Mouse (Mus musculus): Measurements from ENCODE around the gene Tardbp. TPM values are rescaled to one million over a fixed set of nuclear protein-coding genes. Genes with fewer than 3 reads are reported as not detected.

Gene Tardbp
- polyA plus RNA-seq, 1 experiment, result 797 TPM

GRCm38 (mm10) chr4:148586648-148587047 lies 40.2 kb downstream of the Tardbp start:
- peaks cover 4% of the 10 kb centered on the region; the same call in 1 of the 2 replicates for H3K36me3 ChIP-seq (ENCODE audit: control insufficient read depth, insufficient read depth, low read length, poor library complexity, severe bottlenecking)

DNA sequence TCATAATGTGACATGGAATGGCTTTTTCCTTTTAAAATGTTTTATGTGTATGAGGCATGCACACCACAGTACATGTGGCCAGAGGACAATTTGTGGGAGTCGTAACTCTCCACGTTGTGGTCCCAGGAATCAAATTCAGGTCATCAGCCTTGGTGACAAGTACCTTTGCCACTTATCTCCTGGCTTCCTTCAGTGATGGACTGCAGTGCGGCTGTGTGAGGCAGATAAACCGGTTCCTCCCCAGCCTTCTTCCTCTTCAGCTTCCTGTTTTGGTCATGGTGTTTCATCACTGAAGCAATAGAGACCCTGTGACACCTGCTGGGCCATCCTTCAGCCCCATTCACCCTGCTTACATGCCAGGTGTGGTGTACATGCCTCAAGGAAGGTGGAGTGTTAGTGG lies 43.6 kb downstream of the Tardbp start:
- no peaks in the 10 kb centered on the region for H3K4me1 ChIP-seq (ENCODE audit: control insufficient read depth, insufficient read depth, low read length)
- H3K36me3 ChIP-seq (ENCODE audit: control insufficient read depth, insufficient read depth, low read length, poor library complexity, severe bottlenecking), result peaks cover 12% of the 10 kb centered on the region; the same call in 1 of the 2 replicates
- H3K9ac ChIP-seq (ENCODE audit: low read depth, poor library complexity, severe bottlenecking), result no peak overlapping the region
- no peaks in the 10 kb centered on the region for H3K9me3 ChIP-seq (replicated peaks; ENCODE audit: control insufficient read depth, insufficient read depth, low read length, poor library complexity, severe bottlenecking)
- TF ChIP-seq EP300 (IDR thresholded peaks at IDR 0.05; ENCODE audit: insufficient read depth, low read depth, low read length) (no peak), CTCF (IDR thresholded peaks at IDR 0.05; ENCODE audit: low read depth, low read length) (no peak)
- H3K4me3 ChIP-seq (ENCODE audit: low read depth, low read length), result no peak overlapping the region
- no peak overlapping the region for H3K27ac ChIP-seq (ENCODE audit: insufficient read depth, low read length)
- H3K27me3 ChIP-seq (ENCODE audit: control insufficient read depth, insufficient read depth, low read length, poor library complexity, severe bottlenecking), result no peaks in the 10 kb centered on the region

More at GRCm38 (mm10) chr4:148586648-148587047, 40.2 kb downstream of the Tardbp start:
- Histone ChIP-seq H3K4me1 (ENCODE audit: control insufficient read depth, insufficient read depth, low read length) (no peaks in the 10 kb centered on the region), H3K27ac (ENCODE audit: insufficient read depth, low read length) (no peak overlapping the region), H3K9me3 (replicated peaks; ENCODE audit: control insufficient read depth, insufficient read depth, low read length, poor library complexity, severe bottlenecking) (no peaks in the 10 kb centered on the region), H3K9ac (ENCODE audit: low read depth, poor library complexity, severe bottlenecking) (no peak overlapping the region), H3K4me3 (ENCODE audit: low read depth, low read length) (no peak overlapping the region), H3K27me3 (ENCODE audit: control insufficient read depth, insufficient read depth, low read length, poor library complexity, severe bottlenecking) (no peaks in the 10 kb centered on the region)
- no peak for TF ChIP-seq EP300 (IDR thresholded peaks at IDR 0.05; ENCODE audit: insufficient read depth, low read depth, low read length)
- no peak for TF ChIP-seq POLR2A (IDR thresholded peaks at IDR 0.05; ENCODE audit: insufficient read depth, low read length)
- no peak for TF ChIP-seq CTCF (IDR thresholded peaks at IDR 0.05; ENCODE audit: low read depth, low read length)

DNA sequence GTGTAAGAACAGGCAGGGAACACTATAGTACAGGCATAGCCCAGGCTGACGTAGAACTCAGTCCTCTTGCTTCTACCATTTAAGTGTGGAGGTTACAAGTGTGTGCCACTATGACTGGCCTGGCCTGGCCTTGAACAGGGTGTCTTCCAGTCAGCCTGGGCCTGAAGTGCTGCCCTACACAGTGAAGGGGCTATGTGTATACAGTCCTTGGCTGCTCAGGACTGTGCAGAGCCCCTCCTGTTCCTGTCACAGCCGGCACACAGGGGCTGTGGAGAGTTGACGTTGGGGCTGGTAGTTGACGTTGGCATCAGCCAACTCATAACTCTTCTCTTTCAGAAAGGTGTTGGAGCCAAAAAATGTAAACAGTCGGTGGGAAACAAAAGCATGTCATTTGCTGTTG lies 45.4 kb downstream of the Tardbp start:
- Histone ChIP-seq H3K4me3 (ENCODE audit: low read depth, low read length) (no peak overlapping the region), H3K9me3 (replicated peaks; ENCODE audit: control insufficient read depth, insufficient read depth, low read length, poor library complexity, severe bottlenecking) (no peaks in the 10 kb centered on the region), H3K4me1 (ENCODE audit: control insufficient read depth, insufficient read depth, low read length) (no peaks in the 10 kb centered on the region), H3K9ac (ENCODE audit: low read depth, poor library complexity, severe bottlenecking) (no peak overlapping the region), H3K27me3 (ENCODE audit: control insufficient read depth, insufficient read depth, low read length, poor library complexity, severe bottlenecking) (no peaks in the 10 kb centered on the region), H3K36me3 (ENCODE audit: control insufficient read depth, insufficient read depth, low read length, poor library complexity, severe bottlenecking) (peaks cover 19% of the 10 kb centered on the region), H3K27ac (ENCODE audit: insufficient read depth, low read length) (no peak overlapping the region)
- TF ChIP-seq POLR2A (IDR thresholded peaks at IDR 0.05; ENCODE audit: insufficient read depth, low read length), result no peak
- TF ChIP-seq EP300 (IDR thresholded peaks at IDR 0.05; ENCODE audit: insufficient read depth, low read depth, low read length), result no peak
- TF ChIP-seq CTCF (IDR thresholded peaks at IDR 0.05; ENCODE audit: low read depth, low read length), result no peak

DNA sequence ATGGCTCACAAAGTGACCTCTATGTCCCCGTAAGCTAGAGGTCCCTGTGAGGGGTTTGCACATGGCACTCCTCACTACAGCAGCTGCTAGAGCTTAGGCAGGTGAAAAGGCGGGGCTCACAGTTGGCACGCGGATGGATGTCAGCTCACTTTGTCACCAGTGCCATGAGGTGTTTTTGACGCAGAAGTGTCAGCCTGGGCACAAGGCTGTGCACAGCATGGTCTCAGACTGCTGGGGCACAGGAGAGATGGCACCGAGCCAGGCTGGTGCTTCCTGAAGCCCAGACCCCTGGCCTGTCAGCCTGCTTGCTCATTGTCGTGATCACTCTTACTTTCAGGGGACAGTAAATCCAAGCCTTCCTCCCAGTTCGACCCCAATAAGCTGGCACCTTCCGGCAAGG lies 46.1 kb downstream of the Tardbp start:
- Histone ChIP-seq H3K27me3 (ENCODE audit: control insufficient read depth, insufficient read depth, low read length, poor library complexity, severe bottlenecking) (no peaks in the 10 kb centered on the region), H3K4me1 (ENCODE audit: control insufficient read depth, insufficient read depth, low read length) (no peaks in the 10 kb centered on the region), H3K9ac (ENCODE audit: low read depth, poor library complexity, severe bottlenecking) (no peak overlapping the region), H3K9me3 (replicated peaks; ENCODE audit: control insufficient read depth, insufficient read depth, low read length, poor library complexity, severe bottlenecking) (no peaks in the 10 kb centered on the region), H3K27ac (ENCODE audit: insufficient read depth, low read length) (no peak overlapping the region), H3K36me3 (ENCODE audit: control insufficient read depth, insufficient read depth, low read length, poor library complexity, severe bottlenecking) (peaks cover 24% of the 10 kb centered on the region), H3K4me3 (ENCODE audit: low read depth, low read length) (no peak overlapping the region)
- no peak for TF ChIP-seq CTCF (IDR thresholded peaks at IDR 0.05; ENCODE audit: low read depth, low read length)
- TF ChIP-seq EP300 (IDR thresholded peaks at IDR 0.05; ENCODE audit: insufficient read depth, low read depth, low read length), result no peak
- no peak for TF ChIP-seq POLR2A (IDR thresholded peaks at IDR 0.05; ENCODE audit: insufficient read depth, low read length)

GRCm38 (mm10) chr4:148573222-148573621 lies 53.6 kb downstream of the Tardbp start:
- Histone ChIP-seq H3K27me3 (ENCODE audit: control insufficient read depth, insufficient read depth, low read length, poor library complexity, severe bottlenecking) (no peaks in the 10 kb centered on the region), H3K9me3 (replicated peaks; ENCODE audit: control insufficient read depth, insufficient read depth, low read length, poor library complexity, severe bottlenecking) (no peaks in the 10 kb centered on the region), H3K27ac (ENCODE audit: insufficient read depth, low read length) (no peak overlapping the region), H3K36me3 (ENCODE audit: control insufficient read depth, insufficient read depth, low read length, poor library complexity, severe bottlenecking) (peaks cover 48% of the 10 kb centered on the region), H3K4me3 (ENCODE audit: low read depth, low read length) (no peak overlapping the region), H3K9ac (ENCODE audit: low read depth, poor library complexity, severe bottlenecking) (no peak overlapping the region), H3K4me1 (ENCODE audit: control insufficient read depth, insufficient read depth, low read length) (no peaks in the 10 kb centered on the region)
- TF ChIP-seq CTCF (IDR thresholded peaks at IDR 0.05; ENCODE audit: low read depth, low read length) (no peak), EP300 (IDR thresholded peaks at IDR 0.05; ENCODE audit: insufficient read depth, low read depth, low read length) (no peak), POLR2A (IDR thresholded peaks at IDR 0.05; ENCODE audit: insufficient read depth, low read length) (no peak)

DNA sequence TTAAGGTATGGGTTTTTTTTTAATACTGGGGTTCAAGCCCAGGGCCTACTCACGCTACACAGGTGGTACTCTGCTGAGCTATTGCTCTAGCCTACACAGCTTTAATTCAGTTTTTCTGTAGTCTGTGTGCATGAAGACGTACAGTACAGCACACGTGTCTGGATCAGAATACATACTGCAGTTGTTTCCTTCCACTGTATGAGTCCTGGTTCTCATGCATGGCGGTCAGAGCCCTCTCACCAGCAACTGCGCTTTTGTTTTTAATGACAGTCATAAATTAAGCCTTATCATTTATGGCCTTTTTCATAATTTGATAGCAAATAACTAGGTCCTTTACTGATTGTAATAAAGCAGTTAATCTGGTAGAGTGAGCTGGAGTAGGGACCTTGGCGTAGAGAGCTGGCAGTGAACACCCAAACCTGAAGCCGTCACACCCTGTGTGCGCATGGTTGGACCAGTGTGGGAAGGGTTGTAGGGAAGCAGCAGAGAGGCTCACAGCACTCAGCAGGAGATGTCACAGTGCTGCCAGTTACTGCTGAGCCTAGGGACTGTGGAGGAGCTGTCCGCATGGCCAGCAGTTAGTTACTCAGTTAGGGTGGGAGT lies 56.0 kb downstream of the Tardbp start:
- H3K4me1 ChIP-seq (ENCODE audit: control insufficient read depth, insufficient read depth, low read length), result no peaks in the 10 kb centered on the region
- H3K27ac ChIP-seq (ENCODE audit: insufficient read depth, low read length), result no peak overlapping the region
- no peak for TF ChIP-seq POLR2A (IDR thresholded peaks at IDR 0.05; ENCODE audit: insufficient read depth, low read length)
- H3K9ac ChIP-seq (ENCODE audit: low read depth, poor library complexity, severe bottlenecking), result no peak overlapping the region
- no peak overlapping the region for H3K4me3 ChIP-seq (ENCODE audit: low read depth, low read length)
- peaks cover 49% of the 10 kb centered on the region for H3K36me3 ChIP-seq (ENCODE audit: control insufficient read depth, insufficient read depth, low read length, poor library complexity, severe bottlenecking)
- no peaks in the 10 kb centered on the region for H3K9me3 ChIP-seq (replicated peaks; ENCODE audit: control insufficient read depth, insufficient read depth, low read length, poor library complexity, severe bottlenecking)
- H3K27me3 ChIP-seq (ENCODE audit: control insufficient read depth, insufficient read depth, low read length, poor library complexity, severe bottlenecking), result no peaks in the 10 kb centered on the region
